Mouse (Mus musculus) c-Kit-positive CD71-positive TER-119-negative erythroid progenitor cells, embryonic 14.5 days (primary cell): ENCODE data around the gene Mt2.

ENCODE experiments used
- DNase-seq: peaks from one replicate; pipeline ENCODE4 v3.0.0-alpha.2; 2013; ENCODE audit warnings: low read depth

Mt2 gene

DNA sequence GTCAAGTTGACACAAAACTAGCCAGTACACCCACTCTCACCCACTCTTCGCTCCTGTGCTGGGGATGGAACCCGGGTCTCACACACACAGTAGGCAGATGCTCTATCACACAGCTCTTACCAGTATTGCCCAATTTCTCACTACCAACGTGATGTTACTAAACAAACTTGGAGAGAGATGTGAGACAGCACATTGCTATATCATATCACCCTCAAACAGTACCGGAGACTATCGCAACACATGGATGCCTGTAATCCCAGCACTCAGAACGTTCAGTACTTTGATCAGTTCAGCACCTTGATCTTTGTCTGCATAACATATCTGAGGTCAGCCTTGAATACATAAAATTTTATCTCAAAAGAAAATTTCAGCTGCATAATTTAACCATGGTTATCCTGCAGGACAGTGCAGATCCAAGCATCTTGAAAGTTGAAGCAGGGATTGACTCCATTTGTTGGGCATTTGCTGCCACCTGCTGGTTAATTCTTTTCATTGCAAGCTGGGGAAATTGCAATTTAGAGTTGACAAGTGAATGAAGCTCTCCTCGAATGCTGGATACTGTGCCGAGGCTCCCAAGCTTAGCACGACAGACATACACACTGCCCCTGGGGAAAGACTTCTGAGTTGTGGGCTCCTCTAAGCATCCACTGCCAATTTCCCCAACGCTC is 26.9 kb downstream of the Mt2 start:
- peak; percentile 78 for DNase-seq

- DNase-seq = no peak
Observed at GRCm38 (mm10) chr8:94204043-94204442, 31.6 kb downstream of the Mt2 start.

- DNase-seq = peak; percentile 64
Observed at GRCm38 (mm10) chr8:94205736-94206135, 33.3 kb downstream of the Mt2 start.

GRCm38 (mm10) chr8:94206256-94206655 is 33.8 kb downstream of the Mt2 start:
- DNase-seq = no peak

GRCm38 (mm10) chr8:94207491-94207890 is 35.0 kb downstream of the Mt2 start:
- no peak for DNase-seq

DNA sequence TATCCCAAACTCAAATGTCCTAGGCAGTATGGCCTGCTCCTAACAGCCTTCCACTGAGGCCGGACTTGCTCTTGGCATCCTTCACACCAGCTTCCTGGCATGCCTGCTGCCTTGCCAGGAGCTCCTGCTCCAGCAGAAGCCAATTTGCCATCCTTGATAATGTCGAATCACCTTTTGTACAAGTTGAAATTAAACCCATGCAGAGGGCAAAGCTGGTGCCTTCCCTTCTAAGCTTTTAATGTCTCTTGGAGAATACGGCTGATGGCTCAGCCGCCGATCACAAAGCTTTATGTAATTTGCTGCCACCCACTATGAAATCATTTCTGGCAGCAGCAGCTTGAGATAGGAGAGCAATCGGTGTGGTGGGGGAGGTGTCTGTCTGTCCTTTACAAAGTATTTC is 37.2 kb downstream of the Mt2 start:
- DNase-seq = no peak

DNA sequence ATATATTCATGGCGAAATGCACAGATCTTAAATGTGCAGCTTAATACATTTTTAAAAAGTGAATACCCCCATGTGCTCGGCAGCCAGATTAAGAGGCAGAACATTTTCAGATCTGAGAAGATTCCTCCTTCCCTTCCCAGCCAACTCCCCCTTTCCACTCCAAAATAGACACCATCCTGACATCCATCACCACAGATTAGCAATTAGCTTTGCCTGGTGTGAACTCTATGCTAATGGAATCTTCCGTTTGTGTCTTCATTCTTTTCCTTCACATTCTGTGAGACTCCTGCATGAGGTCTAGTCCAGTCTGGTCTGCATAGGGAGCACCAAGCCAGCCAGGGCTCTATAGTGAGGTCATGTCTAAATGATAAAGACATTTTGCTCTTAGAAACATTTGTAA is 37.8 kb downstream of the Mt2 start:
- no peak for DNase-seq

GRCm38 (mm10) chr8:94213819-94214218 is 41.4 kb downstream of the Mt2 start:
- DNase-seq = no peak

- peak; percentile 96 for DNase-seq
Observed at GRCm38 (mm10) chr8:94214252-94215173, 42.0 kb downstream of the Mt2 start, which contains the start of gene Nup93. TSS of gene Nup93 (plus strand) at chr8:94214564.
